Comparison of ENCODE assay signal across 14 mouse cellular contexts in genomic region chr5:4662198-4662585, GRCm38 (mm10).
A peak's percentile ranks its signal among the peaks of the same experiment; 100 is the strongest.
DNase-seq lines count a peak whose midpoint lies in the region; ATAC-seq and TF ChIP-seq lines count a peak whose summit lies in the region.
"Had no signal": no experiment of that assay in that cellular context is flagged by ENCODE, and none has a peak within 500 bp of the region (broad histone marks: within the 10 kb centered on the region; RNA-seq: fewer than 3 reads in every experiment).

No protein-coding gene starts in this region.

- no peaks in the 10 kb centered on the region for H3K36me3 ChIP-seq in forebrain, postnatal 0 days (ENCODE audit: insufficient read depth)
- H3K36me3 ChIP-seq in forebrain, embryonic 10.5 days (replicated peaks) = no peaks in the 10 kb centered on the region
- H3K36me3 ChIP-seq in limb, embryonic 12.5 days = no peaks in the 10 kb centered on the region
- H3K36me3 ChIP-seq in neural tube, embryonic 14.5 days (ENCODE audit: control insufficient read depth, insufficient read depth, low read length) = no peaks in the 10 kb centered on the region
- H3K36me3 ChIP-seq: neural tube, embryonic 12.5 days had no signal

- peaks cover 3% of the 10 kb centered on the region; the same call in 1 of the 2 replicates for H3K4me1 ChIP-seq in forebrain, postnatal 0 days (ENCODE audit: insufficient read depth)
- H3K4me1 ChIP-seq in forebrain, embryonic 10.5 days = peaks cover 12% of the 10 kb centered on the region
- peaks cover 24% of the 10 kb centered on the region for H3K4me1 ChIP-seq in limb, embryonic 12.5 days (replicated peaks)
- 0 out of 2 replicates have a peak, but pooled peaks cover 3% of the 10 kb centered on the region for H3K4me1 ChIP-seq in neural tube, embryonic 14.5 days (ENCODE audit: control insufficient read depth, insufficient read depth, low read length)
- H3K4me1 ChIP-seq in cerebellum, adult 2 months (ENCODE audit: control insufficient read depth, insufficient read depth, low read length) = no peaks in the 10 kb centered on the region; the same call in 1 of the 2 replicates
- H3K4me1 ChIP-seq: megakaryocyte, embryonic 14.5 days had no signal

- 56% methylated on average over 6 of the region's 6 CpGs for WGBS in forebrain, postnatal 0 days
- 85% methylated on average over 6 of the region's 6 CpGs for WGBS in forebrain, embryonic 10.5 days
- 24% methylated on average over 6 of the region's 6 CpGs for WGBS in limb, embryonic 12.5 days
- 39% methylated on average over 6 of the region's 6 CpGs for WGBS in neural tube, embryonic 14.5 days
- 95% methylated on average over 6 of the region's 6 CpGs for WGBS in cerebellum, adult 2 months

- no peak for TF ChIP-seq POLR2A in cerebellum, adult 2 months (IDR thresholded peaks at IDR 0.05; ENCODE audit: borderline replicate concordance, insufficient read depth, low read length)

- no peaks in the 10 kb centered on the region for H3K9me3 ChIP-seq in forebrain, postnatal 0 days (ENCODE audit: low read length)
- peaks cover 1% of the 10 kb centered on the region; the same call in 1 of the 2 replicates for H3K9me3 ChIP-seq in forebrain, embryonic 10.5 days
- H3K9me3 ChIP-seq in limb, embryonic 12.5 days = peaks cover under 1% of the 10 kb centered on the region; the same call in 1 of the 2 replicates
- no peaks in the 10 kb centered on the region for H3K9me3 ChIP-seq in neural tube, embryonic 14.5 days (ENCODE audit: control insufficient read depth, low read length)
- H3K9me3 ChIP-seq: neural tube, embryonic 12.5 days had no signal

- no peak for ATAC-seq in forebrain, postnatal 0 days
- no peak for ATAC-seq in limb, embryonic 12.5 days (ENCODE audit: insufficient number of reproducible peaks, insufficient read depth, low FRiP score, low TSS enrichment, low read depth)
- no peak for ATAC-seq in neural tube, embryonic 14.5 days (ENCODE audit: low read depth)

- no peaks in the 10 kb centered on the region for H3K27me3 ChIP-seq in forebrain, postnatal 0 days (ENCODE audit: insufficient read depth, low read length)
- H3K27me3 ChIP-seq in forebrain, embryonic 10.5 days (ENCODE audit: poor library complexity, severe bottlenecking) = no peaks in the 10 kb centered on the region
- H3K27me3 ChIP-seq in limb, embryonic 12.5 days = no peaks in the 10 kb centered on the region
- H3K27me3 ChIP-seq in neural tube, embryonic 14.5 days (ENCODE audit: control insufficient read depth, insufficient read depth, low read length) = no peaks in the 10 kb centered on the region
- no peaks in the 10 kb centered on the region; the same call in 1 of the 2 replicates for H3K27me3 ChIP-seq in cerebellum, adult 2 months (ENCODE audit: control insufficient read depth, insufficient read depth, low read length)
- H3K27me3 ChIP-seq: megakaryocyte, embryonic 14.5 days; neural tube, embryonic 12.5 days had no signal

- TF ChIP-seq CTCF in forebrain, postnatal 0 days (IDR thresholded peaks at IDR 0.05; ENCODE audit: low read depth) = no peak
- no peak for TF ChIP-seq CTCF in cerebellum, adult 2 months (IDR thresholded peaks at IDR 0.05; ENCODE audit: borderline replicate concordance, insufficient read depth, low read depth, low read length)

- no peak overlapping the region for H3K4me3 ChIP-seq in forebrain, postnatal 0 days (ENCODE audit: low read depth, low read length)
- H3K4me3 ChIP-seq in forebrain, embryonic 10.5 days = no peak overlapping the region
- no peak overlapping the region for H3K4me3 ChIP-seq in limb, embryonic 12.5 days (replicated peaks)
- no peak overlapping the region for H3K4me3 ChIP-seq in neural tube, embryonic 14.5 days (ENCODE audit: low read depth, low read length)
- no peak overlapping the region for H3K4me3 ChIP-seq in cerebellum, adult 2 months (replicated peaks; ENCODE audit: insufficient read depth, low read depth, low read length)
- H3K4me3 ChIP-seq: megakaryocyte, embryonic 14.5 days; neural tube, embryonic 12.5 days had no signal

- no peak overlapping the region for H3K27ac ChIP-seq in forebrain, postnatal 0 days (ENCODE audit: low read depth, low read length)
- H3K27ac ChIP-seq in forebrain, embryonic 10.5 days = no peak overlapping the region
- H3K27ac ChIP-seq in limb, embryonic 12.5 days = no peak overlapping the region
- no peak overlapping the region for H3K27ac ChIP-seq in neural tube, embryonic 14.5 days (ENCODE audit: low read depth, low read length)
- H3K27ac ChIP-seq in cerebellum, adult 2 months (ENCODE audit: insufficient read depth, low read length) = no peak overlapping the region
- H3K27ac ChIP-seq: neural tube, embryonic 12.5 days had no signal

- DNase-seq in forebrain, postnatal 0 days = no peak
- DNase-seq in forebrain, embryonic 10.5 days (ENCODE audit: extremely low spot score, low spot score) = no peak
- peak; percentile 46 to 58 for DNase-seq in kidney, postnatal 4 days
- DNase-seq in kidney, adult 8-10 months = no peak
- DNase-seq in cerebellum, adult 2 months = no peak
- no peak for DNase-seq in ovary, postnatal 14 days (ENCODE audit: low spot score)
- DNase-seq: adrenal gland, adult 8-10 months; heart, postnatal 10 days; layer of hippocampus, postnatal 36 days; right cerebral cortex, adult 18-20 months had no signal

- no peak overlapping the region for H3K9ac ChIP-seq in forebrain, postnatal 0 days
- H3K9ac ChIP-seq in limb, embryonic 12.5 days (replicated peaks) = no peak overlapping the region
- no peak overlapping the region for H3K9ac ChIP-seq in neural tube, embryonic 14.5 days (replicated peaks; ENCODE audit: low read depth, low read length)
- H3K9ac ChIP-seq: neural tube, embryonic 12.5 days had no signal

- H3K4me2 ChIP-seq in forebrain, postnatal 0 days (ENCODE audit: low read depth) = peak overlapping the region; percentile 22
- H3K4me2 ChIP-seq in limb, embryonic 12.5 days = peak overlapping the region; percentile 30
- H3K4me2 ChIP-seq in neural tube, embryonic 14.5 days (ENCODE audit: low read depth, low read length) = peak overlapping the region; percentile 26; the same call in 1 of the 2 replicates
- H3K4me2 ChIP-seq: neural tube, embryonic 12.5 days had no signal

Comparison
In these comparisons a context has a peak if more than half of its experiments do, and no peak if none do; other contexts are left out.
1. DNase-seq: peak in kidney, postnatal 4 days (2 of 2); none in forebrain, postnatal 0 days (single experiment), forebrain, embryonic 10.5 days (single experiment), kidney, adult 8-10 months (0 of 2), cerebellum, adult 2 months (0 of 2) and ovary, postnatal 14 days (single experiment).
2. Peak in every context shown above with its lines, with median percentiles within 50 percentile points of each other: H3K4me2 ChIP-seq.